ENCODE assay signal across 10 mouse cellular contexts in genomic region chr5:92857177-92857576, GRCm38 (mm10).
DNase-seq lines count a peak whose midpoint lies in the region; ATAC-seq and TF ChIP-seq lines count a peak whose summit lies in the region.
"Had no signal": no experiment of that assay in that cellular context is flagged by ENCODE, and none has a peak within 500 bp of the region (broad histone marks: within the 10 kb centered on the region; RNA-seq: fewer than 3 reads in every experiment).

No protein-coding gene starts in this region.

- DNase-seq in forebrain, embryonic 11.5 days (ENCODE audit: low spot score) = no peak
- no peak for DNase-seq in kidney, adult 2 months
- no peak for DNase-seq in kidney, postnatal 25 days
- DNase-seq in NIH3T3 (ENCODE audit: low read depth) = peak; percentile 8
- DNase-seq in fibroblast of lung, adult 2 months (ENCODE audit: low read depth) = peak; percentile 67
- no peak for DNase-seq in retina, embryonic 14.5 days (ENCODE audit: low spot score)

- H3K27ac ChIP-seq in forebrain, embryonic 15.5 days (replicated peaks) = 0 out of 2 replicates have a peak overlapping the region, but pooled peaks have one; percentile 7
- H3K27ac ChIP-seq in forebrain, embryonic 11.5 days (ENCODE audit: low read depth, low read length) = no peak overlapping the region
- peak overlapping the region; percentile 71 for H3K27ac ChIP-seq in kidney, adult 2 months (ENCODE audit: insufficient read depth, low read depth, low read length)
- H3K27ac ChIP-seq: limb, embryonic 15.5 days had no signal

- no peak for TF ChIP-seq CTCF in kidney, adult 2 months (conservative IDR thresholded peaks at IDR 0.05; ENCODE audit: insufficient read depth, insufficient read length, low read depth, low read length)

- no peaks in the 10 kb centered on the region for H3K9me3 ChIP-seq in forebrain, embryonic 15.5 days
- no peaks in the 10 kb centered on the region for H3K9me3 ChIP-seq in forebrain, embryonic 11.5 days (ENCODE audit: control insufficient read depth, low read length)
- H3K9me3 ChIP-seq: limb, embryonic 15.5 days had no signal

- H3K27me3 ChIP-seq in forebrain, embryonic 15.5 days = no peaks in the 10 kb centered on the region
- H3K27me3 ChIP-seq in forebrain, embryonic 11.5 days (ENCODE audit: control insufficient read depth, insufficient read depth, low read length) = no peaks in the 10 kb centered on the region
- no peaks in the 10 kb centered on the region for H3K27me3 ChIP-seq in kidney, adult 2 months (replicated peaks; ENCODE audit: control insufficient read depth, insufficient read depth, low read length)

- no peak for TF ChIP-seq POLR2A in kidney, adult 2 months (IDR thresholded peaks at IDR 0.05; ENCODE audit: low read depth, low read length)

- H3K9ac ChIP-seq in forebrain, embryonic 15.5 days (replicated peaks) = no peak overlapping the region
- no peak overlapping the region for H3K9ac ChIP-seq in forebrain, embryonic 11.5 days (ENCODE audit: low read length)
- H3K9ac ChIP-seq: limb, embryonic 15.5 days had no signal

- H3K4me2 ChIP-seq in forebrain, embryonic 15.5 days (replicated peaks) = no peak overlapping the region
- H3K4me2 ChIP-seq in forebrain, embryonic 11.5 days (ENCODE audit: low read depth, low read length, severe bottlenecking) = no peak overlapping the region

- 27% methylated on average over 7 of the region's 7 CpGs for WGBS in forebrain, embryonic 15.5 days
- 77% methylated on average over 7 of the region's 7 CpGs for WGBS in forebrain, embryonic 11.5 days
- 56% methylated on average over 7 of the region's 7 CpGs for WGBS in kidney, adult 2 months

- peaks cover 29% of the 10 kb centered on the region for H3K4me1 ChIP-seq in forebrain, embryonic 15.5 days
- peaks cover 9% of the 10 kb centered on the region for H3K4me1 ChIP-seq in forebrain, embryonic 11.5 days (replicated peaks; ENCODE audit: control insufficient read depth, insufficient read depth, low read length)
- peaks cover 22% of the 10 kb centered on the region for H3K4me1 ChIP-seq in kidney, adult 2 months (ENCODE audit: control insufficient read depth, insufficient read depth, low read length)

- no peak overlapping the region for H3K4me3 ChIP-seq in forebrain, embryonic 15.5 days
- H3K4me3 ChIP-seq in forebrain, embryonic 11.5 days (ENCODE audit: low read depth, low read length) = no peak overlapping the region
- H3K4me3 ChIP-seq in kidney, adult 2 months (ENCODE audit: insufficient read depth, low read depth, low read length) = no peak overlapping the region

- H3K36me3 ChIP-seq in forebrain, embryonic 15.5 days = no peaks in the 10 kb centered on the region
- H3K36me3 ChIP-seq in forebrain, embryonic 11.5 days (ENCODE audit: control insufficient read depth, insufficient read depth, low read length) = no peaks in the 10 kb centered on the region
- no peaks in the 10 kb centered on the region for H3K36me3 ChIP-seq in kidney, adult 2 months (ENCODE audit: control insufficient read depth, insufficient read depth, low read length)
- H3K36me3 ChIP-seq: limb, embryonic 15.5 days had no signal

- no peak for ATAC-seq in forebrain, embryonic 15.5 days (replicated peaks)
- no peak for ATAC-seq in forebrain, embryonic 11.5 days (replicated peaks; ENCODE audit: low FRiP score)
- no peak for ATAC-seq in inflammation-experienced regulatory T-cells, adult 6 months
- ATAC-seq: CD4-positive, CD25-positive, alpha-beta regulatory T cell, adult 4 months had no signal

Comparison
In these comparisons a context has a peak if more than half of its experiments do, and no peak if none do; other contexts are left out.
1. DNase-seq: peak in NIH3T3 (single experiment) and fibroblast of lung, adult 2 months (single experiment); none in forebrain, embryonic 11.5 days (single experiment), kidney, adult 2 months (single experiment), kidney, postnatal 25 days (0 of 2) and retina, embryonic 14.5 days (single experiment).